Mouse (Mus musculus): ENCODE results near the gene M1ap. TPM values are rescaled to one million over a fixed set of nuclear protein-coding genes. Genes with fewer than 3 reads are reported as not detected.

The M1ap gene
- polyA plus RNA-seq, 1 experiment, result 2.4 TPM

- TF ChIP-seq FOSL1 (IDR thresholded peaks at IDR 0.05; ENCODE audit: insufficient read depth, low read length, poor library complexity, severe bottlenecking) (no peak), USF1 (IDR thresholded peaks at IDR 0.05; ENCODE audit: low read depth) (no peak), MYOG (IDR thresholded peaks at IDR 0.05; ENCODE audit: control insufficient read depth, extremely low read depth, insufficient read length) (no peak), CTCF (IDR thresholded peaks at IDR 0.05; ENCODE audit: control insufficient read depth, insufficient read depth, insufficient read length) (no peak), MAX (IDR thresholded peaks at IDR 0.05) (no peak), CEBPB (IDR thresholded peaks at IDR 0.05; ENCODE audit: low read depth) (no peak), MYOD1 (IDR thresholded peaks at IDR 0.05; ENCODE audit: control insufficient read depth, insufficient read length, low read depth) (no peak)
- Histone ChIP-seq H3K4me3 (ENCODE audit: insufficient read depth, poor library complexity, severe bottlenecking) (no peak overlapping the region), H3ac (ENCODE audit: control insufficient read depth, insufficient read length, low read depth) (no peak overlapping the region), H3K27me3 (ENCODE audit: control insufficient read depth, insufficient read depth, insufficient read length) (no peaks in the 10 kb centered on the region), H3K79me2 (ENCODE audit: control insufficient read depth, insufficient read depth) (peaks cover 10% of the 10 kb centered on the region), H3K79me3 (ENCODE audit: low read depth) (peaks cover 1% of the 10 kb centered on the region), H3K36me3 (ENCODE audit: control insufficient read depth, insufficient read depth) (peaks cover 13% of the 10 kb centered on the region)
These were observed 78.5 kb downstream of the M1ap start for GRCm38 (mm10) chr6:83025221-83025620.

DNA sequence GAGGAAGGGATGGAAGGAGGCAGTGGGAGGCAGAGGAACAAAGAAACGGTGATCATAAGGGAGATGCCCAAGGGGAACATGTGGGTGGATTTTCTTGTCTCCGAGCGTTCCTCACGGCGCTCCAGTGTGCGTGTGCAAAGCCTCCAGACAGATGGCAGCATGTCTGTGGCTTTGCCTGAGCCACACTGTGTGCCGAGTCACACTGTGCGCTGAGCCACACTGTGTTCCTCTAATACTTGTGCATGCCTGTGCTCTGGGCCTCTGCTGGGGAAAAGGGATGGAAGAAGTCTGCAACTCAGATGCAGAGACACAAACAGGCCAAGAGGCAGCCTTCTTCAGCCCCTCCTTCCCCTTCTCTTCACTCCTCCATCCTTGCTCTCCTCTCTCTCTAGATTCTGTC, 80.6 kb downstream of the M1ap start:
- Histone ChIP-seq H3K4me3 (ENCODE audit: insufficient read depth, poor library complexity, severe bottlenecking) (no peak overlapping the region), H3K36me3 (ENCODE audit: control insufficient read depth, insufficient read depth) (peaks cover 33% of the 10 kb centered on the region), H3ac (ENCODE audit: control insufficient read depth, insufficient read length, low read depth) (no peak overlapping the region), H3K79me2 (ENCODE audit: control insufficient read depth, insufficient read depth) (peaks cover 31% of the 10 kb centered on the region), H3K27me3 (ENCODE audit: control insufficient read depth, insufficient read depth, insufficient read length) (no peaks in the 10 kb centered on the region), H3K79me3 (ENCODE audit: low read depth) (peaks cover 21% of the 10 kb centered on the region)
- no peak for TF ChIP-seq MAX (IDR thresholded peaks at IDR 0.05)
- TF ChIP-seq CTCF (IDR thresholded peaks at IDR 0.05; ENCODE audit: control insufficient read depth, insufficient read depth, insufficient read length), result no peak
- TF ChIP-seq FOSL1 (IDR thresholded peaks at IDR 0.05; ENCODE audit: insufficient read depth, low read length, poor library complexity, severe bottlenecking), result no peak
- TF ChIP-seq MYOD1 (IDR thresholded peaks at IDR 0.05; ENCODE audit: control insufficient read depth, insufficient read length, low read depth), result no peak

GRCm38 (mm10) chr6:83027706-83028105, 81.0 kb downstream of the M1ap start:
- H3K27me3 ChIP-seq (ENCODE audit: control insufficient read depth, insufficient read depth, insufficient read length), result no peaks in the 10 kb centered on the region
- no peak for TF ChIP-seq CTCF (IDR thresholded peaks at IDR 0.05; ENCODE audit: control insufficient read depth, insufficient read depth, insufficient read length)
- TF ChIP-seq USF1 (IDR thresholded peaks at IDR 0.05; ENCODE audit: low read depth), result no peak
- peak; percentile 14 for TF ChIP-seq MYOD1 (IDR thresholded peaks at IDR 0.05; ENCODE audit: control insufficient read depth, insufficient read length, low read depth)
- TF ChIP-seq MYOG (IDR thresholded peaks at IDR 0.05; ENCODE audit: control insufficient read depth, extremely low read depth, insufficient read length), result no peak
- TF ChIP-seq CEBPB (IDR thresholded peaks at IDR 0.05; ENCODE audit: low read depth), result no peak
- TF ChIP-seq FOSL1 (IDR thresholded peaks at IDR 0.05; ENCODE audit: insufficient read depth, low read length, poor library complexity, severe bottlenecking), result no peak
- TF ChIP-seq MAX (IDR thresholded peaks at IDR 0.05), result peak; percentile 36
- no peak overlapping the region for H3K4me3 ChIP-seq (ENCODE audit: insufficient read depth, poor library complexity, severe bottlenecking)
- H3K36me3 ChIP-seq (ENCODE audit: control insufficient read depth, insufficient read depth), result peaks cover 35% of the 10 kb centered on the region
- H3ac ChIP-seq (ENCODE audit: control insufficient read depth, insufficient read length, low read depth), result no peak overlapping the region
- peaks cover 35% of the 10 kb centered on the region for H3K79me2 ChIP-seq (ENCODE audit: control insufficient read depth, insufficient read depth)
- H3K79me3 ChIP-seq (ENCODE audit: low read depth), result peaks cover 25% of the 10 kb centered on the region

GRCm38 (mm10) chr6:83029777-83030176, 83.1 kb downstream of the M1ap start:
- H3ac ChIP-seq (ENCODE audit: control insufficient read depth, insufficient read length, low read depth), result no peak overlapping the region
- H3K79me2 ChIP-seq (ENCODE audit: control insufficient read depth, insufficient read depth), result peaks cover 55% of the 10 kb centered on the region
- H3K36me3 ChIP-seq (ENCODE audit: control insufficient read depth, insufficient read depth), result peaks cover 35% of the 10 kb centered on the region
- H3K79me3 ChIP-seq (ENCODE audit: low read depth), result peaks cover 35% of the 10 kb centered on the region
- no peak for TF ChIP-seq USF1 (IDR thresholded peaks at IDR 0.05; ENCODE audit: low read depth)
- H3K27me3 ChIP-seq (ENCODE audit: control insufficient read depth, insufficient read depth, insufficient read length), result no peaks in the 10 kb centered on the region
- no peak overlapping the region for H3K4me3 ChIP-seq (ENCODE audit: insufficient read depth, poor library complexity, severe bottlenecking)

DNA sequence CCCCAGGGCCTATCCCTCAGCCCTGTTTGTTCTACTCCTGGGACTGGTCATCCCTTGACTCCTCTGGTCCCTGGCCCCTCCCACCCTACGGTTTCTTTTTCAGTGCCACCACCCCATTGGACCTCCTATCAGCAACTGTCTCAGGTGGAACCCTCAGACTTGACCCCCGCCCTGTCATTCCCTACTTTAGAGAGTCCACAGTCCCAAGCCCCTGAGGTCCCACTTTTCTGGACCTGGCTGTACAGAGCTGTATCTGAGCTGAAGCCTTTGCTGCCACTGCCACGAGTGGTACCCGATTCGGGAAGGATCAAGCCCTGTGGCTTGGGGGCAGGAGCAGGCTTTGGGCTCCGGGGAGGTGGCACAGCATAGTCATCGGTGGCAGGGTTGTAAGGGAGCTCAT, 84.4 kb downstream of the M1ap start:
- no peaks in the 10 kb centered on the region for H3K27me3 ChIP-seq (ENCODE audit: control insufficient read depth, insufficient read depth, insufficient read length)
- TF ChIP-seq MYOD1 (IDR thresholded peaks at IDR 0.05; ENCODE audit: control insufficient read depth, insufficient read length, low read depth) (no peak), MAX (IDR thresholded peaks at IDR 0.05) (no peak), MYOG (IDR thresholded peaks at IDR 0.05; ENCODE audit: control insufficient read depth, extremely low read depth, insufficient read length) (no peak), CTCF (IDR thresholded peaks at IDR 0.05; ENCODE audit: control insufficient read depth, insufficient read depth, insufficient read length) (no peak), CEBPB (IDR thresholded peaks at IDR 0.05; ENCODE audit: low read depth) (no peak), USF1 (IDR thresholded peaks at IDR 0.05; ENCODE audit: low read depth) (no peak), FOSL1 (IDR thresholded peaks at IDR 0.05; ENCODE audit: insufficient read depth, low read length, poor library complexity, severe bottlenecking) (no peak)
- peaks cover 62% of the 10 kb centered on the region for H3K79me2 ChIP-seq (ENCODE audit: control insufficient read depth, insufficient read depth)
- H3K36me3 ChIP-seq (ENCODE audit: control insufficient read depth, insufficient read depth), result peaks cover 35% of the 10 kb centered on the region
- no peak overlapping the region for H3ac ChIP-seq (ENCODE audit: control insufficient read depth, insufficient read length, low read depth)
- no peak overlapping the region for H3K4me3 ChIP-seq (ENCODE audit: insufficient read depth, poor library complexity, severe bottlenecking)
- peaks cover 37% of the 10 kb centered on the region for H3K79me3 ChIP-seq (ENCODE audit: low read depth)

GRCm38 (mm10) chr6:83031921-83032590, 85.4 kb downstream of the M1ap start:
- H3K27me3 ChIP-seq (ENCODE audit: control insufficient read depth, insufficient read depth, insufficient read length), result no peaks in the 10 kb centered on the region

More at GRCm38 (mm10) chr6:83031921-83032590, 85.4 kb downstream of the M1ap start:
- Histone ChIP-seq H3K4me3 (ENCODE audit: insufficient read depth, poor library complexity, severe bottlenecking) (peak overlapping the region; percentile 79), H3K79me2 (ENCODE audit: control insufficient read depth, insufficient read depth) (peaks cover 67% of the 10 kb centered on the region), H3K79me3 (ENCODE audit: low read depth) (peaks cover 37% of the 10 kb centered on the region), H3ac (ENCODE audit: control insufficient read depth, insufficient read length, low read depth) (peak overlapping the region; percentile 82), H3K36me3 (ENCODE audit: control insufficient read depth, insufficient read depth) (peaks cover 36% of the 10 kb centered on the region)
- TF ChIP-seq CTCF (IDR thresholded peaks at IDR 0.05; ENCODE audit: control insufficient read depth, insufficient read depth, insufficient read length) (no peak), USF1 (IDR thresholded peaks at IDR 0.05; ENCODE audit: low read depth) (no peak), CEBPB (IDR thresholded peaks at IDR 0.05; ENCODE audit: low read depth) (no peak), FOSL1 (IDR thresholded peaks at IDR 0.05; ENCODE audit: insufficient read depth, low read length, poor library complexity, severe bottlenecking) (no peak), MYOG (IDR thresholded peaks at IDR 0.05; ENCODE audit: control insufficient read depth, extremely low read depth, insufficient read length) (no peak), MYOD1 (IDR thresholded peaks at IDR 0.05; ENCODE audit: control insufficient read depth, insufficient read length, low read depth) (no peak), MAX (IDR thresholded peaks at IDR 0.05) (no peak)

Data from C2C12 (cell line).